Mouse (Mus musculus) Patski (cell line): ENCODE measurements around the gene Cda. TPM values are rescaled to one million over a fixed set of nuclear protein-coding genes. Genes with fewer than 3 reads are reported as not detected.

Source experiments
- ATAC-seq: fragments of 100-300 bp; one replicate; pipeline ENCODE4 v1.8.0; 2021
- CTCF ChIA-PET: fragments of 350-600 bp; sonication (Branson Sonifier 250); formaldehyde crosslinking; loops from one replicate; lab custom pipeline; 2022; ENCODE audit warnings: inconsistent platforms; lab: Charles Lee
- POLR2A ChIA-PET: fragments of 350-600 bp; sonication (Branson Sonifier 250); formaldehyde crosslinking; loops from one replicate; lab custom pipeline; 2022; ENCODE audit warnings: antibody characterized with exemption, inconsistent platforms; lab: Charles Lee
- DNase-seq: peaks from one replicate; pipeline ENCODE4 v3.0.0-alpha.2; 2011; ENCODE audit warnings: low read depth, low spot score
- H3K27me3 ChIP-seq: fragments of 371-371 bp; one replicate; pipeline ENCODE4 v1.5.1; 2021
- CTCF ChIP-seq: fragments of 100-300 bp; IDR thresholded peaks from one replicate; pipeline ENCODE4 v1.5.1; 2021
- in situ Hi-C: fragments of 300-500 bp; cut with MboI; formaldehyde crosslinking; loops from 3 replicates; pipeline ENCODE4 v1.11.1; 2018; ENCODE audit warnings: low pct_unique_long_range_greater_than_20kb, mixed read lengths
- polyA plus RNA-seq: library from polyadenylated mRNA; unstranded; gene quantifications from one replicate; pipeline ENCODE4 v1.2.3, GENCODE M21; 2021

Cda gene
- polyA plus RNA-seq, 1 experiment from 2014 or later: 0.32 TPM

- DNase-seq: no peak
- no peak for TF ChIP-seq CTCF
- ChIA-PET POLR2A (no interaction called here), CTCF (interaction anchor here (0.8 kb wide), 1 partner anchor 11 kb away, joined by 3 read pairs; no protein-coding TSS in a partner anchor)
- in situ Hi-C loops: no loop called here
- H3K27me3 ChIP-seq: no peaks in the 10 kb centered on the region
- no peak for ATAC-seq
Measured at GRCm38 (mm10) chr4:138293261-138293948, 74.4 kb downstream of the Cda start.

GRCm38 (mm10) chr4:138292028-138292427 lies 75.8 kb downstream of the Cda start:
- in situ Hi-C loops: no loop called here
- ChIA-PET POLR2A (no interaction called here), CTCF (no interaction called here)
- DNase-seq (no peak), ATAC-seq (no peak)
- no peaks in the 10 kb centered on the region for H3K27me3 ChIP-seq
- no peak for TF ChIP-seq CTCF

DNA sequence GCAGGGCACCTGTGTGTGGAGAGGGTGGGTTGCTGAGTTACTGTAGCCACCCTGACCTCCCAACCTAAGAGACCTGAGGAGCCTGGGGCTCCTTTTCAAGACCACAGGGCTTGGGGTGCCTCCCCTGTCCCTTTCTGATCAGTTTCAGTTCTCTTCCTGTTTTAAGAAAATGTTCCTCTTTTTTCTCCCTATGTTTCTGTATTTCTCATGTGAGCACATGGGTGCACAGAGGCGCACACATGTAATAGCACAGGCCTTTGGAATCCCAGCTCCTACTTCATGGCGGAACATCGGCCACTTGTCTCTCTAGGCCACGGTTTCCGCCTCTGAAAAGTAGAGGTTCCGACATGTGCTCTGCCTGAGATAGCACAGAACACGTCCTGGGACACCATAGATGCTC lies 79.1 kb downstream of the Cda start:
- DNase-seq: no peak
- no peak for TF ChIP-seq CTCF
- no peaks in the 10 kb centered on the region for H3K27me3 ChIP-seq
- ATAC-seq: no peak
- ChIA-PET CTCF (no interaction called here), POLR2A (no interaction called here)
- in situ Hi-C loops: loop anchor here (10.0 kb wide), 1 partner anchor 134 kb away; no protein-coding TSS in a partner anchor

Other genes with a start within 250 kb of the Cda start
- gene Hp1bp3, start 151.7 kb downstream of the Cda start, polyA plus RNA-seq: 112 TPM
- 0.91 TPM for gene Sh2d5, start 117.6 kb downstream of the Cda start, polyA plus RNA-seq
- 1.6 TPM for gene Kif17, start 117.6 kb downstream of the Cda start, polyA plus RNA-seq
- 164 TPM for gene Ddost, start 63.3 kb downstream of the Cda start, polyA plus RNA-seq
- 58.2 TPM for gene Pink1, start 41.7 kb downstream of the Cda start, polyA plus RNA-seq
- gene Fam43b, start 28.5 kb upstream of the Cda start, polyA plus RNA-seq: not detected
- 24.3 TPM for gene Mul1, start 66.7 kb upstream of the Cda start, polyA plus RNA-seq
- 21.9 TPM for gene Camk2n1, start 86.3 kb upstream of the Cda start, polyA plus RNA-seq